Mouse (Mus musculus) MEL (cell line): ENCODE data around the gene Siglec1. TPM values are rescaled to one million over a fixed set of nuclear protein-coding genes. Genes with fewer than 3 reads are reported as not detected.
A peak's percentile ranks its signal among the peaks of the same experiment; 100 is the strongest.
"Not testable (repeated sequence)": the region's sequence is repeated elsewhere in the genome, so short reads cannot be mapped to it uniquely, and the experiment has no call there.

ENCODE experiments used
- DNase-seq: peaks from one replicate; pipeline ENCODE4 v3.0.0; 2011; ENCODE audit warnings: low read depth, low spot score
- H3K27ac ChIP-seq: 2 replicates; pipeline ENCODE4 v1.5.1; 2012; ENCODE audit warnings: low read depth, mild to moderate bottlenecking, control low read depth, low read length, moderate library complexity; ENCODE audit not compliant: control insufficient read depth
- H3K27me3 ChIP-seq, 2 experiments: fragments of 150-350 bp in 1 of 2; sonication (generic) in 1 of 2; 2 replicates each; pipeline ENCODE4 v1.6.1; 2012; ENCODE audit warnings: low read length in 2 of 2, mild to moderate bottlenecking in 2 of 2, improper control_type of control experiment in 1 of 2, moderate library complexity in 1 of 2; ENCODE audit not compliant: insufficient read depth in 2 of 2, control insufficient read depth in 1 of 2
- H3K36me3 ChIP-seq, 2 experiments: 2 replicates each; pipeline ENCODE4 v1.6.1; 2012 to 2014; ENCODE audit warnings: low read length in 2 of 2, improper control_type of control experiment in 1 of 2, inconsistent platforms in 1 of 2, mild to moderate bottlenecking in 1 of 2; ENCODE audit not compliant: insufficient read depth in 2 of 2, control insufficient read depth in 1 of 2
- H3K4me1 ChIP-seq, 2 experiments: fragments of 150-350 bp in 1 of 2; sonication (generic) in 1 of 2; 2 replicates each; pipeline ENCODE4 v1.6.1; 2012; ENCODE audit warnings: low read length in 2 of 2, improper control_type of control experiment in 1 of 2, mild to moderate bottlenecking in 1 of 2; ENCODE audit not compliant: insufficient read depth in 2 of 2, control insufficient read depth in 1 of 2
- H3K4me3 ChIP-seq, 2 experiments: fragments of 150-350 bp in 1 of 2; sonication (generic) in 1 of 2; 2 replicates each; pipeline ENCODE4 v1.5.1; 2012; ENCODE audit warnings: low read depth in 2 of 2, low read length in 2 of 2, mild to moderate bottlenecking in 2 of 2, moderate library complexity in 2 of 2, control low read depth in 1 of 2, improper control_type of control experiment in 1 of 2; ENCODE audit not compliant: control insufficient read depth in 1 of 2, insufficient read depth in 1 of 2
- H3K79me2 ChIP-seq: 2 replicates; pipeline ENCODE4 v1.6.1; 2012; ENCODE audit warnings: mild to moderate bottlenecking, low read length, moderate library complexity; ENCODE audit not compliant: control insufficient read depth, poor library complexity, insufficient read depth
- H3K9ac ChIP-seq: 2 replicates; pipeline ENCODE4 v1.6.1; 2012; ENCODE audit warnings: low read depth, mild to moderate bottlenecking, control low read depth, low read length, moderate library complexity; ENCODE audit not compliant: control insufficient read depth, poor library complexity, severe bottlenecking
- H3K9me3 ChIP-seq: fragments of 150-350 bp; sonication (generic); replicated peaks from 2 replicates; pipeline ENCODE4 v1.6.1; 2012; ENCODE audit warnings: mild to moderate bottlenecking, low read length, improper control_type of control experiment, moderate library complexity; ENCODE audit not compliant: insufficient read depth
- BHLHE40 ChIP-seq: IDR thresholded peaks from 2 replicates; pipeline ENCODE4 v1.6.1; 2012; ENCODE audit warnings: low read depth, mild to moderate bottlenecking, inconsistent platforms, low read length, improper control_type of control experiment, borderline replicate concordance
- CHD1 ChIP-seq: IDR thresholded peaks from 2 replicates; pipeline ENCODE4 v1.6.1; 2012; ENCODE audit warnings: low read depth, mild to moderate bottlenecking, inconsistent platforms, low read length, improper control_type of control experiment
- CHD2 ChIP-seq: IDR thresholded peaks from 2 replicates; pipeline ENCODE4 v1.6.1; 2011; ENCODE audit warnings: low read length, improper control_type of control experiment
- E2F4 ChIP-seq: IDR thresholded peaks from 2 replicates; pipeline ENCODE4 v1.6.1; 2011; ENCODE audit warnings: low read depth, low read length, improper control_type of control experiment, borderline replicate concordance
- GABPA ChIP-seq: IDR thresholded peaks from 2 replicates; pipeline ENCODE4 v1.6.1; 2012; ENCODE audit warnings: low read depth, mild to moderate bottlenecking, inconsistent platforms, low read length, improper control_type of control experiment, moderate library complexity
- MAFK ChIP-seq: IDR thresholded peaks from 2 replicates; pipeline ENCODE4 v1.6.1; 2011; ENCODE audit warnings: low read depth, mild to moderate bottlenecking, low read length, improper control_type of control experiment, borderline replicate concordance
- MAX ChIP-seq: IDR thresholded peaks from 2 replicates; pipeline ENCODE4 v1.6.1; 2011; ENCODE audit warnings: low read length, improper control_type of control experiment
- MAZ ChIP-seq: IDR thresholded peaks from 2 replicates; pipeline ENCODE4 v1.6.1; 2012; ENCODE audit warnings: low read depth, mild to moderate bottlenecking, inconsistent platforms, low read length, improper control_type of control experiment
- MXI1 ChIP-seq: IDR thresholded peaks from 2 replicates; pipeline ENCODE4 v1.6.1; 2011; ENCODE audit warnings: mild to moderate bottlenecking, low read depth, low read length, improper control_type of control experiment
- NELFE ChIP-seq: IDR thresholded peaks from 2 replicates; pipeline ENCODE4 v1.6.1; 2011; ENCODE audit warnings: low read depth, low read length, improper control_type of control experiment
- NRF1 ChIP-seq: IDR thresholded peaks from 2 replicates; pipeline ENCODE4 v1.6.1; 2014; ENCODE audit warnings: low read depth, mild to moderate bottlenecking, inconsistent platforms, low read length, improper control_type of control experiment, moderate library complexity; ENCODE audit not compliant: poor library complexity, insufficient read depth, severe bottlenecking
- POLR2AphosphoS5 ChIP-seq: IDR thresholded peaks from 2 replicates; pipeline ENCODE4 v1.6.1; 2012; ENCODE audit warnings: low read depth, borderline replicate concordance, mild to moderate bottlenecking, inconsistent platforms, low read length, moderate library complexity, mixed read lengths
- RCOR1 ChIP-seq: IDR thresholded peaks from 2 replicates; pipeline ENCODE4 v1.6.1; 2012; ENCODE audit warnings: low read depth, mild to moderate bottlenecking, inconsistent platforms, low read length, improper control_type of control experiment
- TBP ChIP-seq: IDR thresholded peaks from 2 replicates; pipeline ENCODE4 v1.8.0; 2011; ENCODE audit warnings: low read depth, low read length, improper control_type of control experiment
- TCF12 ChIP-seq: IDR thresholded peaks from 2 replicates; pipeline ENCODE4 v1.6.1; 2014; ENCODE audit warnings: low read depth, mild to moderate bottlenecking, inconsistent platforms, low read length, improper control_type of control experiment, moderate library complexity
- USF1 ChIP-seq: IDR thresholded peaks from 2 replicates; pipeline ENCODE4 v1.6.1; 2014; ENCODE audit warnings: low read depth, mild to moderate bottlenecking, inconsistent platforms, low read length, improper control_type of control experiment, moderate library complexity
- ZC3H11A ChIP-seq: IDR thresholded peaks from 2 replicates; pipeline ENCODE4 v1.6.1; 2012; ENCODE audit warnings: low read depth, mild to moderate bottlenecking, inconsistent platforms, low read length, improper control_type of control experiment
- ZNF384 ChIP-seq: IDR thresholded peaks from 2 replicates; pipeline ENCODE4 v1.6.1; 2012; ENCODE audit warnings: low read depth, mild to moderate bottlenecking, inconsistent platforms, low read length, improper control_type of control experiment
- polyA plus RNA-seq, 2 experiments: library from polyadenylated mRNA; stranded (reverse) in 1 of 2; unstranded in 1 of 2; fragments of >175 nt in 1 of 2; fragments of >200 nt in 1 of 2; gene quantifications; 2 replicates each; pipeline versions ENCODE4 v1.2.1 to v1.2.4; 2012; ENCODE audit warnings: low replicate concordance in 2 of 2, low read depth in 1 of 2; ENCODE audit not compliant: insufficient read length in 2 of 2, insufficient read depth in 1 of 2, missing spikeins in 1 of 2
- total RNA-seq: library from RNA; depleted of rRNA; stranded (reverse); fragments of 300-350 nt; gene quantifications from 2 replicates; pipeline ENCODE4 v1.2.3, GENCODE M21; 2012

Gene Siglec1
- total and polyA plus RNA-seq, 3 experiments, result 0.04 to 0.07 TPM; not detected in 1

DNA sequence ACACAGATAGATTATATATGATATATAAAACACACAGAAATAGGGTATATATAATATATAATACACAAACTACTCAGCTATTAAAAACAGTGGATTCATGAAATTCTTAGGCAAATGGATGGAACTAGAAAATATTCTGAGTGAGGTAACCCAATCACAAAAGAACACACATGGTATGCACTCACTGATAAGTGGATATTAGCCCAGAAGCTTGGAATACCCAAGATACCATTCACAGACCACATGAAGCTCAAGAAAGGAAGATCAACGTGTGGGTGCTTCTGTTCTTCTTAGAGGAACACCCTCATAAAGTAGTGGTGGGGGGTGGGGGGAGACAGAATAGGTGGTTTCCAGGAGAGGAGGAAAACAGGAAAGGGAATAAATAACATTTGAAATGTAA lies 55.2 kb downstream of the Siglec1 start:
- not testable (repeated sequence) for DNase-seq, H3K4me3 ChIP-seq, H3K9ac ChIP-seq, H3K9me3 ChIP-seq, H3K27ac ChIP-seq, H3K27me3 ChIP-seq, H3K36me3 ChIP-seq, H3K4me1 ChIP-seq, H3K79me2 ChIP-seq
- 0 out of 2 replicates have a peak, but pooled peaks have one; percentile 15 for TF ChIP-seq TCF12

DNA sequence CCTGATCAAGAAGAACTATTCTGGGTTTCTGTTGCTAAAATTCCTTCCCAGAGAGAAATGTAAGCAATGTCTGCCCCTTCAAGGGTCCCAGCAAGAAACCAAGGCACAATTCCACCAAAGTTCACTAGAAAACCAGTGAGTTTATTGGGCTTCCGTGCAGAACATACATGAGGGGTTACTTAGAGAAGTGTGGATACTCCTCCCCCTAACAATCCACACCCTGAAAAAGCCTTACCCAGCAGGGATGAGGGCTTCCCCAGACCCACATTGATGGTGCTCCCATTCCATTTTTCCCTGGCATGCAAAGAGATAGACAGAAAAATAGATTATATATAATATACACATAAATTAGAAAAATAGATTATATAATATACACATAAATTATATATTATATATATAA lies 55.6 kb downstream of the Siglec1 start:
- Histone ChIP-seq H3K27ac (no peak overlapping the region), H3K4me1 (0 out of 4 replicates have a peak, but pooled peaks cover 0 to 3% of the 10 kb centered on the region in 2 experiments), H3K27me3 (no peaks in the 10 kb centered on the region), H3K79me2 (no peaks in the 10 kb centered on the region), H3K36me3 (no peaks in the 10 kb centered on the region; a peak in 1 of 4 replicates), H3K9me3 (no peaks in the 10 kb centered on the region), H3K9ac (no peak overlapping the region), H3K4me3 (no peak overlapping the region)
- DNase-seq, result no peak
- TF ChIP-seq E2F4 (no peak), MAFK (no peak), GABPA (no peak), POLR2AphosphoS5 (no peak), ZNF384 (no peak), RCOR1 (no peak), ZC3H11A (no peak), NRF1 (no peak), BHLHE40 (no peak), USF1 (no peak), TCF12 (no peak), TBP (no peak)

DNA sequence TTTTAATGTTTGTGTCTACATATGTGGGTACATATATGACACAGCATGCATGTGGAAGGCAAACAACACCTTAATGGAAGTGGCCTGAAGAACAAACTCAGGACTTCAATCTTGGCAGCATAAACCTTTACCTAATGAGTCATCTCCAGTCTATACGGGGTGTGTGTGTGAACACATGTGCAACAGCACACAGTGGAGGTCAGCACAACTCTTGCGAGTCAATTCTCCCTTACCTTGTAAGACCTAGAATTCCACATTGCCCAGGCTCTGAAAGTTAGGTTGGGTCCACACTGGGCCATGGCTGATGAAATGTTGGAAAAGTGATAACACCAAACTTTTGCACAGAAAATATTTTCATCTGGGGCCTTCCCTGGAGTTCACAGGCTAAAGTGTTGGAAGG lies 56.0 kb downstream of the Siglec1 start:
- Histone ChIP-seq H3K9ac (no peak overlapping the region), H3K4me1 (0 out of 4 replicates have a peak, but pooled peaks cover 0 to 3% of the 10 kb centered on the region in 2 experiments), H3K27ac (no peak overlapping the region), H3K9me3 (no peaks in the 10 kb centered on the region), H3K4me3 (no peak overlapping the region), H3K79me2 (no peaks in the 10 kb centered on the region)
- TF ChIP-seq MAZ (no peak), MXI1 (no peak), CHD1 (no peak), MAX (no peak), CHD2 (no peak), NELFE (no peak), RCOR1 (no peak)
- TF ChIP-seq, all 39 proteins: peak for 0
- H3K36me3 ChIP-seq, result no peaks in the 10 kb centered on the region; a peak in 1 of 4 replicates
- no peak for DNase-seq
- H3K27me3 ChIP-seq, result no peaks in the 10 kb centered on the region
